Mouse (Mus musculus) cerebellum, adult (tissue): ENCODE measurements at regions not wholly inside any gene's neighbourhood (a gene's known extent, or its start where the extent isn't known, plus 50 kb on each side); places are given as distances from the start of the nearest gene placed in this dataset.

Experiments
- ATAC-seq: cut with Nextera tagmentation; 2 replicates; pipeline ENCODE4 v1.9.2; 2017; ENCODE audit warnings: mild to moderate bottlenecking, moderate library complexity, mixed read lengths; ENCODE audit not compliant: insufficient number of reproducible peaks, low FRiP score, low TSS enrichment

GRCm38 (mm10) chrX:57784959-57785358 lies 237.5 kb upstream of the Zic3 start:
- no peak for ATAC-seq

DNA sequence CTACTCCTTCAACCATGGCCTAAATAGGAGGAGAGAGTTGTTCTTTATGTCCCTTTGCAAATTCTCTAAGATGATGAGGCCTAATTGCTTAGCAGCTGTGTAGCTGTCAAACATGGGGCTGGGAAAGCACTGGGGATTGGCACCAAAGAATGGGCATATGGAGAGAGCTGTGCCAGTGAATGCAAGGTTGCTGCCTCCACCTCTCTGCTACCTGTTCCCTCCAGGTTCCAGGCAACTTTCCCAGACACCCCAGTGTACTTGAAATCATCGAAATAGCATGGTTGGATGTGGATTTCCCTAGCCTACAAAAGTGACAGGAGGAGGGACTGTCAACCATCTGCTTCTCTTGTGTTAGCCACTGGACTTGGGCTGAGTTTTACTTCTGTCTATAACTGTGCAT lies 234.9 kb upstream of the Zic3 start:
- ATAC-seq, result peak; percentile 99

- ATAC-seq, result no peak
These were observed 224.5 kb upstream of the Zic3 start for GRCm38 (mm10) chrX:57797956-57798355.

DNA sequence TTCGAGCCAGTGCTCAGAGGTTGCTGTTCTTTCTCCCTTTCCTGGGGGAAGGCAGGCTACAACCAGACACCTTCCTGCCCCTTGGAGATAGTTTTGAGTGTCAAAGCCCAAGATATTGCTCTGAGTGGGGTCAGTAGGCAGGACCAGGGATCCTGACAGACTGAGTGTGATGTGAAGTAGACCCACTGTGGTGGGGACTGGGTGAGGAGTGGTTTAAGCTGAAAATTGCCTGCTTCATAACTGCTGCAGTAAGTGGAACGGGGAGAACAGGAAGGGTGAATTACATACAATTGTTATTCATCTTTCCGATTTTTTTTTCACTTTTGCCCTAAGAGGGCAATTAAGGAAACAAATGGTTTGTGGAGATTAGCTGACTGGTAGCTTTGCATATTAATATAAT lies 224.1 kb upstream of the Zic3 start:
- no peak for ATAC-seq

GRCm38 (mm10) chrX:57798869-57799268 lies 223.6 kb upstream of the Zic3 start:
- no peak for ATAC-seq
